ENCODE assay signal across 8 mouse cellular contexts in genomic region chr14:30625856-30626726, GRCm38 (mm10). TPM values are rescaled to one million over a fixed set of nuclear protein-coding genes. Genes with fewer than 3 reads are reported as not detected.
DNase-seq lines count a peak whose midpoint lies in the region; ATAC-seq and TF ChIP-seq lines count a peak whose summit lies in the region.

Gene Prkcd, minus strand, starts transcription at chr14:30626210.

- peak within 1 kb of the TSS; percentile 65 for H3K4me2 ChIP-seq in hindbrain, embryonic 11.5 days (replicated peaks; ENCODE audit: low read depth, low read length)

- no peaks in the 10 kb centered on the region for H3K27me3 ChIP-seq in Patski
- peaks cover 11% of the 10 kb centered on the region; the same call in 1 of the 2 replicates for H3K27me3 ChIP-seq in hindbrain, embryonic 11.5 days (ENCODE audit: control insufficient read depth, insufficient read depth, low read length)

- in situ Hi-C loops in Patski (cut with MboI; ENCODE audit: low pct_unique_long_range_greater_than_20kb), result no loop called here

- ATAC-seq in Patski, result peak; percentile 70
- ATAC-seq in hindbrain, embryonic 11.5 days (ENCODE audit: low FRiP score), result peak; percentile 60

- H3K36me3 ChIP-seq in hindbrain, embryonic 11.5 days (ENCODE audit: control insufficient read depth, insufficient read depth, low read length), result no peaks in the 10 kb centered on the region

- H3K4me3 ChIP-seq in hindbrain, embryonic 11.5 days (ENCODE audit: low read depth, low read length), result peak within 1 kb of the TSS; percentile 54

- DNase-seq in Patski (ENCODE audit: low read depth, low spot score), result peak; percentile 42
- DNase-seq in cerebellum, adult 8-10 months, result peak; percentile 55
- DNase-seq in frontal cortex, adult 2 months (ENCODE audit: extremely low spot score in 1 of 2, low spot score in 1 of 2), result no peak
- DNase-seq in hindbrain, embryonic 11.5 days (ENCODE audit: low spot score), result peak; percentile 75
- peak; percentile 67 for DNase-seq in layer of hippocampus, postnatal 14 days (ENCODE audit: low spot score in 2 of 2)
- peak; percentile 86 for DNase-seq in lung, postnatal 25 days (ENCODE audit: low spot score)
- peak; percentile 79 for DNase-seq in retina, embryonic 14.5 days (ENCODE audit: low spot score)
- DNase-seq in urinary bladder, postnatal 10 days (ENCODE audit: low spot score), result peak; percentile 38

- no peaks in the 10 kb centered on the region for H3K9me3 ChIP-seq in hindbrain, embryonic 11.5 days (ENCODE audit: control insufficient read depth, low read length)

- 0 out of 2 replicates have a peak within 1 kb of the TSS, but pooled peaks have one; percentile 30 for H3K27ac ChIP-seq in hindbrain, embryonic 11.5 days (ENCODE audit: low read depth, low read length)

- WGBS in hindbrain, embryonic 11.5 days, result under 1% methylated on average over 62 of the region's 71 CpGs

- H3K9ac ChIP-seq in hindbrain, embryonic 11.5 days (ENCODE audit: low read depth, low read length), result peak within 1 kb of the TSS; percentile 65

- CTCF ChIA-PET in Patski (lab: Charles Lee), result interaction anchor here (0.8 to 1.4 kb wide), 3 partner anchors 10 to 33 kb away, joined by 3 to 4 read pairs (median 3); no protein-coding TSS in a partner anchor

- peaks cover 7% of the 10 kb centered on the region; the same call in 1 of the 2 replicates for H3K4me1 ChIP-seq in hindbrain, embryonic 11.5 days (replicated peaks; ENCODE audit: control insufficient read depth, insufficient read depth, low read length)

- no peak for TF ChIP-seq CTCF in Patski (IDR thresholded peaks at IDR 0.05)

- POLR2A ChIA-PET in Patski (lab: Charles Lee), result interaction anchor here (1.0 kb wide), 1 partner anchor 20 kb away, joined by 5 read pairs; no protein-coding TSS in a partner anchor

RNA-seq across cellular contexts. Expression of gene Prkcd, which starts in this region (rescaled TPM):
- polyA plus RNA-seq in Patski (2021), result 68.7 TPM
- polyA plus RNA-seq in frontal cortex, adult 2 months (2012; rRNA removed), result 17.1 and 18.9 TPM in 2 replicates
- 27.4 and 29.4 TPM in 2 replicates for polyA plus RNA-seq in hindbrain, embryonic 11.5 days (2014; fragmentation: Nextera tagmentation; extraction: Ambion mirVana)
- total RNA-seq in layer of hippocampus, postnatal 14 days (2021), result 10 to 100 TPM; 51.0 to 55.9 TPM

Comparison
In these comparisons a context has a peak if more than half of its experiments do, and no peak if none do; other contexts are left out.
1. DNase-seq: peak in Patski (single experiment), cerebellum, adult 8-10 months (single experiment), hindbrain, embryonic 11.5 days (single experiment), layer of hippocampus, postnatal 14 days (2 of 2), lung, postnatal 25 days (single experiment), retina, embryonic 14.5 days (single experiment) and urinary bladder, postnatal 10 days (single experiment); none in frontal cortex, adult 2 months (0 of 2).